In the genomic region with DNA sequence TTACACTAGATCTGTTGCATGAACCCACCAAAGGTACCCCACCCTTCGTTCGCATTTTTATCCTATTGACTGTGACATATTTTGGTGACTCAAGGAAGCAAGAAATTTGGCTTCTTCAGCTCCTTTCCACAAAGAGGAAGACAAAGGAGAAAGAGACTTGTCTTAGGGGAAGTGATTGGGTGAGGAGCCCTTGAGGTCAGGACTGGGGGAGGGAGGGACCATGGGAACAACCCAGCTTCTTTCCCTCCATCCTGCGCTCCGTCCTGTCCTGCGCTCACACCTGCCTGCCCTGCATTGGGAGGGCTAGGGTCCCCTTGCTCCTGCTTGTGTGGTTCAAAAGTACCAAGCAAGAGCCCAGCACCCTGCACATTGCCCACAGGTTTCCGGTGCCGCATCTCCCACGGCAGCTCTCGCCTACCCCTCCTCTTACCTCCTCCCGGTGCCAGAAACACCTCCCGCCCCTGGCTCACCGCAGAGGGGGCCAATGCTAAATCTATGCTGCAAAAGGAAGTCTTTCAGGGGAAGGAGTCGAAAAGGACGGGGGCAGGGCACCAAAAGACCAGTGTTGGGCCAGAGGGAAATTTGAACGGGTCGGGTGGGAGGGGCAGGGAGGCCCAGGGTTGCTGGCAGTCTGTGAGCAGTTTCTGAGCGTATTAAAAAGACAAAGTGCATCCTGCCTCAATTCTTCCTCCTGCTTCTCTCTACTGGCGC, we compare ENCODE assay signal across 8 mouse cellular contexts. TPM values are rescaled to one million over a fixed set of nuclear protein-coding genes. Genes with fewer than 3 reads are reported as not detected.
A peak's percentile ranks its signal among the peaks of the same experiment; 100 is the strongest.
DNase-seq lines count a peak whose midpoint lies in the region; ATAC-seq and TF ChIP-seq lines count a peak whose summit lies in the region.
"Had no signal": no experiment of that assay in that cellular context is flagged by ENCODE, and none has a peak within 500 bp of the region (broad histone marks: within the 10 kb centered on the region; RNA-seq: fewer than 3 reads in every experiment).

No protein-coding gene starts in this region.

- no peak for TF ChIP-seq POLR2A in ES-Bruce4 (IDR thresholded peaks at IDR 0.05; ENCODE audit: insufficient read depth, low read length)
- TF ChIP-seq POLR2A in spleen, adult 2 months (IDR thresholded peaks at IDR 0.05; ENCODE audit: low read depth, low read length), result no peak

- TF ChIP-seq EP300 in ES-Bruce4 (IDR thresholded peaks at IDR 0.05; ENCODE audit: insufficient read depth, low read depth, low read length), result no peak

- H3K27ac ChIP-seq in ES-Bruce4 (ENCODE audit: insufficient read depth, low read length), result no peak overlapping the region
- H3K27ac ChIP-seq in liver, embryonic 15.5 days (replicated peaks), result peak overlapping the region; percentile 41; the same call in 1 of the 2 replicates
- H3K27ac ChIP-seq in spleen, adult 2 months (ENCODE audit: insufficient read depth, low read length), result peak overlapping the region; percentile 85

- no peaks in the 10 kb centered on the region for H3K36me3 ChIP-seq in ES-Bruce4 (ENCODE audit: control insufficient read depth, insufficient read depth, low read length, poor library complexity, severe bottlenecking)
- H3K36me3 ChIP-seq in liver, embryonic 15.5 days (replicated peaks), result no peaks in the 10 kb centered on the region
- no peaks in the 10 kb centered on the region for H3K36me3 ChIP-seq in spleen, adult 2 months (ENCODE audit: control insufficient read depth, insufficient read depth, low read length)

- ATAC-seq in granulocyte monocyte progenitor cell, adult 5-6 weeks (replicated peaks; ENCODE audit: poor library complexity, severe bottlenecking), result peak; percentile 72
- 0 out of 2 replicates have a peak, but pooled peaks have one; percentile 17 for ATAC-seq in liver, embryonic 15.5 days (ENCODE audit: insufficient read depth)
- no peak for ATAC-seq in erythroid progenitor cell, adult 5-6 weeks (replicated peaks; ENCODE audit: low FRiP score, poor library complexity, severe bottlenecking)

- H3K27me3 ChIP-seq in ES-Bruce4 (ENCODE audit: control insufficient read depth, insufficient read depth, low read length, poor library complexity, severe bottlenecking), result no peaks in the 10 kb centered on the region
- H3K27me3 ChIP-seq in liver, embryonic 15.5 days, result peaks cover 27% of the 10 kb centered on the region
- H3K27me3 ChIP-seq in spleen, adult 2 months (ENCODE audit: control insufficient read depth, insufficient read depth, low read length), result no peaks in the 10 kb centered on the region

- TF ChIP-seq CTCF in ES-Bruce4 (IDR thresholded peaks at IDR 0.05; ENCODE audit: low read depth, low read length), result no peak
- no peak for TF ChIP-seq CTCF in spleen, adult 2 months (IDR thresholded peaks at IDR 0.05; ENCODE audit: extremely low read depth, insufficient read depth, insufficient read length, insufficient replicate concordance)

- H3K9ac ChIP-seq in ES-Bruce4 (ENCODE audit: low read depth, poor library complexity, severe bottlenecking), result peak overlapping the region; percentile 10
- H3K9ac ChIP-seq in liver, embryonic 15.5 days, result no peak overlapping the region

- WGBS in liver, embryonic 15.5 days (ENCODE audit: insufficient replicate concordance), result 9% methylated on average over 18 of the region's 18 CpGs
- WGBS in spleen, adult 2 months, result 5% methylated on average over 18 of the region's 18 CpGs

- H3K9me3 ChIP-seq in ES-Bruce4 (replicated peaks; ENCODE audit: control insufficient read depth, insufficient read depth, low read length, poor library complexity, severe bottlenecking), result no peaks in the 10 kb centered on the region
- H3K9me3 ChIP-seq in liver, embryonic 15.5 days (replicated peaks), result no peaks in the 10 kb centered on the region

- peak; percentile 85 for DNase-seq in CD4-positive, CD25-positive, alpha-beta regulatory T cell, adult 2 months (ENCODE audit: low read depth, low spot score)
- DNase-seq in spleen, adult 2 months (ENCODE audit: low read depth in 1 of 2, low spot score in 2 of 2), result peak in 1 of 2 experiments; percentile 64
- DNase-seq in left cerebral cortex, adult 9 months (ENCODE audit: low spot score in 2 of 2), result no peak

- H3K4me2 ChIP-seq in liver, embryonic 15.5 days, result peak overlapping the region; percentile 50

- peaks cover 2% of the 10 kb centered on the region for H3K4me1 ChIP-seq in ES-Bruce4 (ENCODE audit: control insufficient read depth, insufficient read depth, low read length)
- H3K4me1 ChIP-seq in liver, embryonic 15.5 days (replicated peaks), result peaks cover 17% of the 10 kb centered on the region
- peaks cover 17% of the 10 kb centered on the region for H3K4me1 ChIP-seq in spleen, adult 2 months (ENCODE audit: control insufficient read depth, insufficient read depth, insufficient read length)

- peak overlapping the region; percentile 25 for H3K4me3 ChIP-seq in ES-Bruce4 (ENCODE audit: low read depth, low read length)
- H3K4me3 ChIP-seq in liver, embryonic 15.5 days (replicated peaks), result peak overlapping the region; percentile 20
- H3K4me3 ChIP-seq in spleen, adult 2 months (ENCODE audit: extremely low read depth, insufficient read depth, insufficient read length), result peak overlapping the region; percentile 46
- H3K4me3 ChIP-seq: erythroblast, embryonic 14.5 days had no signal

RNA-seq across cellular contexts. Expression of gene Fam207a, which starts 6.6 kb away (rescaled TPM):
- 23.2 and 24.3 TPM in 2 replicates for polyA plus RNA-seq in ES-Bruce4 (2011; ENCODE audit: insufficient read depth, insufficient read length, low read depth, missing spikeins)
- total RNA-seq in granulocyte monocyte progenitor cell, adult 5-6 weeks (2014; fragmentation: Nextera tagmentation), result 14.6 and 14.8 TPM in 2 replicates
- 23.5 and 43.2 TPM in 2 replicates for total RNA-seq in granulocyte monocyte progenitor cell, adult 5-6 weeks (2017)
- polyA plus RNA-seq in liver, embryonic 15.5 days (2015; fragmentation: Nextera tagmentation; extraction: Ambion mirVana), result 14.9 and 16.0 TPM in 2 replicates
- polyA plus RNA-seq in spleen, adult 2 months (2012; rRNA removed), result 21.1 and 25.6 TPM in 2 replicates
- total RNA-seq in erythroid progenitor cell, adult 5-6 weeks (2015; ENCODE audit: low replicate concordance), result 2.2 and 5.9 TPM in 2 replicates
- total RNA-seq in erythroid progenitor cell, adult 5-6 weeks (2017; ENCODE audit: low replicate concordance), result 13.2 and 16.2 TPM in 2 replicates

RNA-seq across cellular contexts. Expression of gene Itgb2, which starts 7.9 kb away (rescaled TPM):
- polyA plus RNA-seq in ES-Bruce4 (2011; ENCODE audit: insufficient read depth, insufficient read length, low read depth, missing spikeins), result 0.61 and 0.82 TPM in 2 replicates
- 17.1 and 28.9 TPM in 2 replicates for total RNA-seq in granulocyte monocyte progenitor cell, adult 5-6 weeks (2014; fragmentation: Nextera tagmentation)
- total RNA-seq in granulocyte monocyte progenitor cell, adult 5-6 weeks (2017), result 32.0 and 36.6 TPM in 2 replicates
- 17.1 and 18.5 TPM in 2 replicates for polyA plus RNA-seq in liver, embryonic 15.5 days (2015; fragmentation: Nextera tagmentation; extraction: Ambion mirVana)
- polyA plus RNA-seq in spleen, adult 2 months (2012; rRNA removed), result 154 and 176 TPM in 2 replicates
- 36.4 and 37.3 TPM in 2 replicates for total RNA-seq in erythroid progenitor cell, adult 5-6 weeks (2015; ENCODE audit: low replicate concordance)
- total RNA-seq in erythroid progenitor cell, adult 5-6 weeks (2017; ENCODE audit: low replicate concordance), result 20.9 and 29.3 TPM in 2 replicates

RNA-seq across cellular contexts. Expression of gene Pttg1ip, which starts 59.3 kb away (rescaled TPM):
- polyA plus RNA-seq in ES-Bruce4 (2011; ENCODE audit: insufficient read depth, insufficient read length, low read depth, missing spikeins), result 83.2 and 89.6 TPM in 2 replicates
- total RNA-seq in granulocyte monocyte progenitor cell, adult 5-6 weeks (2014; fragmentation: Nextera tagmentation), result 36.6 and 39.0 TPM in 2 replicates
- total RNA-seq in granulocyte monocyte progenitor cell, adult 5-6 weeks (2017), result 34.6 and 37.0 TPM in 2 replicates
- polyA plus RNA-seq in liver, embryonic 15.5 days (2015; fragmentation: Nextera tagmentation; extraction: Ambion mirVana), result 79.6 and 89.2 TPM in 2 replicates
- polyA plus RNA-seq in spleen, adult 2 months (2012; rRNA removed), result 63.4 and 65.3 TPM in 2 replicates
- total RNA-seq in erythroid progenitor cell, adult 5-6 weeks (2015; ENCODE audit: low replicate concordance), result 62.5 and 73.9 TPM in 2 replicates
- 34.0 and 59.3 TPM in 2 replicates for total RNA-seq in erythroid progenitor cell, adult 5-6 weeks (2017; ENCODE audit: low replicate concordance)
